Mouse (Mus musculus) ES-Bruce4 (cell line): ENCODE measurements around the gene Dtnbp1.

Source experiments
- EP300 ChIP-seq: IDR thresholded peaks from 2 replicates; pipeline ENCODE4 v1.6.1; 2011; ENCODE audit warnings: low read depth, low read length; ENCODE audit not compliant: insufficient read depth
- POLR2A ChIP-seq: IDR thresholded peaks from one replicate; pipeline ENCODE4 v1.8.1; 2011; ENCODE audit warnings: low read length; ENCODE audit not compliant: insufficient read depth

- TF ChIP-seq POLR2A = no peak
- no peak for TF ChIP-seq EP300
Measured at GRCm38 (mm10) chr13:44952393-44953086, 49.4 kb downstream of the Dtnbp1 start.
